Comparison of ENCODE assay signal across 13 mouse cellular contexts in genomic region chr15:89141443-89141842, GRCm38 (mm10). TPM values are rescaled to one million over a fixed set of nuclear protein-coding genes. Genes with fewer than 3 reads are reported as not detected.
DNase-seq lines count a peak whose midpoint lies in the region; ATAC-seq lines count a peak whose summit lies in the region.
"Had no signal": no experiment of that assay in that cellular context is flagged by ENCODE, and none has a peak within 500 bp of the region (broad histone marks: within the 10 kb centered on the region; RNA-seq: fewer than 3 reads in every experiment).

No protein-coding gene starts in this region.

- H3K9ac ChIP-seq in heart, embryonic 15.5 days, result no peak overlapping the region
- H3K9ac ChIP-seq in midbrain, embryonic 11.5 days (ENCODE audit: low read length), result no peak overlapping the region
- H3K9ac ChIP-seq in midbrain, embryonic 16.5 days (ENCODE audit: low read depth, low read length), result no peak overlapping the region
- no peak overlapping the region for H3K9ac ChIP-seq in forebrain, embryonic 14.5 days (ENCODE audit: low read length)
- H3K9ac ChIP-seq: liver, embryonic 12.5 days had no signal

- no peak for ATAC-seq in heart, embryonic 15.5 days (replicated peaks; ENCODE audit: insufficient number of reproducible peaks, insufficient read depth, low FRiP score, low read depth)
- peak; percentile 15; the same call in 1 of the 2 replicates for ATAC-seq in midbrain, embryonic 11.5 days (ENCODE audit: low FRiP score)
- no peak for ATAC-seq in midbrain, embryonic 16.5 days
- no peak for ATAC-seq in forebrain, embryonic 14.5 days
- ATAC-seq: activated CD4-positive, CD25-positive, alpha-beta regulatory T cell, adult 4 months; liver, embryonic 12.5 days had no signal

- no peak for DNase-seq in heart, adult 8-10 months (ENCODE audit: low spot score)
- peak; percentile 85 for DNase-seq in midbrain, embryonic 11.5 days (ENCODE audit: low spot score, missing footprints)
- no peak for DNase-seq in forebrain, embryonic 14.5 days (ENCODE audit: low spot score)
- DNase-seq in splenic B cell, adult 2 months (ENCODE audit: low read depth, low spot score), result peak; percentile 34
- DNase-seq in urinary bladder, postnatal 4 days (ENCODE audit: low spot score in 2 of 2), result no peak
- DNase-seq: kidney, postnatal 14 days had no signal

- no peak overlapping the region for H3K27ac ChIP-seq in heart, embryonic 15.5 days
- H3K27ac ChIP-seq in midbrain, embryonic 11.5 days (ENCODE audit: low read depth, low read length), result no peak overlapping the region
- H3K27ac ChIP-seq in midbrain, embryonic 16.5 days (ENCODE audit: low read length), result no peak overlapping the region
- H3K27ac ChIP-seq in forebrain, embryonic 14.5 days (ENCODE audit: low read depth, low read length), result no peak overlapping the region
- H3K27ac ChIP-seq: liver, embryonic 12.5 days; neural tube, embryonic 15.5 days had no signal

- peaks cover 39% of the 10 kb centered on the region for H3K4me1 ChIP-seq in heart, embryonic 15.5 days (replicated peaks)
- H3K4me1 ChIP-seq in midbrain, embryonic 11.5 days (ENCODE audit: control insufficient read depth, insufficient read depth, low read length), result peaks cover 21% of the 10 kb centered on the region
- H3K4me1 ChIP-seq in midbrain, embryonic 16.5 days (ENCODE audit: control insufficient read depth, insufficient read depth, low read length), result peaks cover 23% of the 10 kb centered on the region
- H3K4me1 ChIP-seq in forebrain, embryonic 14.5 days (ENCODE audit: control insufficient read depth, insufficient read depth, low read length), result peaks cover 11% of the 10 kb centered on the region

- 17% methylated on average over 5 of the region's 5 CpGs for WGBS in heart, embryonic 15.5 days
- 26% methylated on average over 5 of the region's 5 CpGs for WGBS in midbrain, embryonic 11.5 days
- WGBS in midbrain, embryonic 16.5 days, result 31% methylated on average over 5 of the region's 5 CpGs
- 23% methylated on average over 5 of the region's 5 CpGs for WGBS in forebrain, embryonic 14.5 days

- H3K9me3 ChIP-seq in heart, embryonic 15.5 days (replicated peaks), result no peaks in the 10 kb centered on the region
- no peaks in the 10 kb centered on the region for H3K9me3 ChIP-seq in midbrain, embryonic 11.5 days (ENCODE audit: control insufficient read depth, low read length)
- H3K9me3 ChIP-seq in midbrain, embryonic 16.5 days (replicated peaks; ENCODE audit: control insufficient read depth, low read length, poor library complexity, severe bottlenecking), result no peaks in the 10 kb centered on the region
- no peaks in the 10 kb centered on the region for H3K9me3 ChIP-seq in forebrain, embryonic 14.5 days (replicated peaks; ENCODE audit: control insufficient read depth, low read length)
- H3K9me3 ChIP-seq: liver, embryonic 12.5 days; neural tube, embryonic 15.5 days had no signal

- H3K4me2 ChIP-seq in heart, embryonic 15.5 days, result peak overlapping the region; percentile 98; the same call in 1 of the 2 replicates
- peak overlapping the region; percentile 95; the same call in 1 of the 2 replicates for H3K4me2 ChIP-seq in midbrain, embryonic 11.5 days
- H3K4me2 ChIP-seq in midbrain, embryonic 16.5 days (ENCODE audit: low read length), result no peak overlapping the region
- peak overlapping the region; percentile 96; the same call in 1 of the 2 replicates for H3K4me2 ChIP-seq in forebrain, embryonic 14.5 days (ENCODE audit: low read length)

- no peaks in the 10 kb centered on the region for H3K36me3 ChIP-seq in heart, embryonic 15.5 days
- peaks cover 10% of the 10 kb centered on the region for H3K36me3 ChIP-seq in midbrain, embryonic 11.5 days (ENCODE audit: control insufficient read depth, insufficient read depth, low read length)
- no peaks in the 10 kb centered on the region; the same call in 1 of the 2 replicates for H3K36me3 ChIP-seq in midbrain, embryonic 16.5 days (ENCODE audit: control insufficient read depth, insufficient read depth, low read length)
- H3K36me3 ChIP-seq in forebrain, embryonic 14.5 days (ENCODE audit: control insufficient read depth, insufficient read depth, low read length), result peaks cover 33% of the 10 kb centered on the region
- peaks cover 2% of the 10 kb centered on the region; the same call in 1 of the 2 replicates for H3K36me3 ChIP-seq in splenic B cell, adult 2 months (ENCODE audit: control insufficient read depth, insufficient read depth, low read length, poor library complexity, severe bottlenecking)
- H3K36me3 ChIP-seq: liver, embryonic 12.5 days; neural tube, embryonic 15.5 days had no signal

- H3K27me3 ChIP-seq in heart, embryonic 15.5 days, result peaks cover 69% of the 10 kb centered on the region
- peaks cover 4% of the 10 kb centered on the region; the same call in 1 of the 2 replicates for H3K27me3 ChIP-seq in midbrain, embryonic 11.5 days (ENCODE audit: control insufficient read depth, insufficient read depth, low read length)
- peaks cover 8% of the 10 kb centered on the region for H3K27me3 ChIP-seq in midbrain, embryonic 16.5 days (ENCODE audit: control insufficient read depth, insufficient read depth, low read depth, low read length)
- H3K27me3 ChIP-seq in forebrain, embryonic 14.5 days (replicated peaks; ENCODE audit: control insufficient read depth, insufficient read depth, low read length), result no peaks in the 10 kb centered on the region
- H3K27me3 ChIP-seq in splenic B cell, adult 2 months (ENCODE audit: control insufficient read depth, insufficient read depth, low read length, poor library complexity, severe bottlenecking), result 0 out of 2 replicates have a peak, but pooled peaks cover 2% of the 10 kb centered on the region

- H3K4me3 ChIP-seq in heart, embryonic 15.5 days, result no peak overlapping the region
- H3K4me3 ChIP-seq in midbrain, embryonic 11.5 days (ENCODE audit: low read depth, low read length), result no peak overlapping the region
- H3K4me3 ChIP-seq in midbrain, embryonic 16.5 days (ENCODE audit: low read depth, low read length), result no peak overlapping the region
- H3K4me3 ChIP-seq in forebrain, embryonic 14.5 days (ENCODE audit: low read depth, low read length), result no peak overlapping the region

RNA-seq across cellular contexts. Expression of gene Mapk12, which starts 0.9 kb away (rescaled TPM):
- polyA plus RNA-seq in heart, embryonic 15.5 days (2015; fragmentation: Nextera tagmentation; extraction: Ambion mirVana), result 16.0 and 19.1 TPM in 2 replicates
- total RNA-seq in heart, adult 8-10 months (2022), result 10 to 100 TPM; 21.1 to 31.4 (median 28.0) TPM
- 21.3 and 27.0 TPM in 2 replicates for polyA plus RNA-seq in midbrain, embryonic 11.5 days (2014; fragmentation: Nextera tagmentation; extraction: Ambion mirVana)
- polyA plus RNA-seq in midbrain, embryonic 16.5 days (2015; fragmentation: Nextera tagmentation; extraction: Ambion mirVana), result 3.0 and 4.4 TPM in 2 replicates
- polyA plus RNA-seq in forebrain, embryonic 14.5 days (2014; fragmentation: Nextera tagmentation; extraction: Ambion mirVana), result 4.8 and 5.1 TPM in 2 replicates
- total RNA-seq: common myeloid progenitor, adult 5-6 weeks; MEL had no signal

RNA-seq across cellular contexts. Expression of gene Mapk11, which starts 8.0 kb away (rescaled TPM):
- polyA plus RNA-seq in heart, embryonic 15.5 days (2015; fragmentation: Nextera tagmentation; extraction: Ambion mirVana), result 3.1 and 4.1 TPM in 2 replicates
- total RNA-seq in heart, adult 8-10 months (2022), result 1 to 10 TPM; 1.1 to 2.8 (median 2.7) TPM
- polyA plus RNA-seq in midbrain, embryonic 11.5 days (2014; fragmentation: Nextera tagmentation; extraction: Ambion mirVana), result 34.9 and 40.6 TPM in 2 replicates
- 29.0 and 32.6 TPM in 2 replicates for polyA plus RNA-seq in midbrain, embryonic 16.5 days (2015; fragmentation: Nextera tagmentation; extraction: Ambion mirVana)
- polyA plus RNA-seq in forebrain, embryonic 14.5 days (2014; fragmentation: Nextera tagmentation; extraction: Ambion mirVana), result 28.1 and 30.1 TPM in 2 replicates

RNA-seq across cellular contexts. Expression of gene Hdac10, which starts 12.9 kb away (rescaled TPM):
- polyA plus RNA-seq in heart, embryonic 15.5 days (2015; fragmentation: Nextera tagmentation; extraction: Ambion mirVana), result 14.8 and 18.2 TPM in 2 replicates
- total RNA-seq in heart, adult 8-10 months (2022), result 1 to 10 TPM; 5.8 to 9.5 (median 6.9) TPM
- 11.6 and 13.6 TPM in 2 replicates for polyA plus RNA-seq in midbrain, embryonic 11.5 days (2014; fragmentation: Nextera tagmentation; extraction: Ambion mirVana)
- 30.6 and 31.0 TPM in 2 replicates for polyA plus RNA-seq in midbrain, embryonic 16.5 days (2015; fragmentation: Nextera tagmentation; extraction: Ambion mirVana)
- 18.4 and 25.4 TPM in 2 replicates for polyA plus RNA-seq in forebrain, embryonic 14.5 days (2014; fragmentation: Nextera tagmentation; extraction: Ambion mirVana)

RNA-seq across cellular contexts. Expression of gene Tubgcp6, which starts 18.5 kb away (rescaled TPM):
- 7.9 and 10.6 TPM in 2 replicates for polyA plus RNA-seq in heart, embryonic 15.5 days (2015; fragmentation: Nextera tagmentation; extraction: Ambion mirVana)
- 10 to 100 TPM in 1 of 4 experiments, 1 to 10 TPM in 3; 8.2 to 11.6 (median 9.0) TPM for total RNA-seq in heart, adult 8-10 months (2022)
- polyA plus RNA-seq in midbrain, embryonic 11.5 days (2014; fragmentation: Nextera tagmentation; extraction: Ambion mirVana), result 14.9 and 16.8 TPM in 2 replicates
- polyA plus RNA-seq in midbrain, embryonic 16.5 days (2015; fragmentation: Nextera tagmentation; extraction: Ambion mirVana), result 18.5 and 19.1 TPM in 2 replicates
- 15.9 and 17.0 TPM in 2 replicates for polyA plus RNA-seq in forebrain, embryonic 14.5 days (2014; fragmentation: Nextera tagmentation; extraction: Ambion mirVana)

RNA-seq across cellular contexts. Expression of gene Plxnb2, which starts 39.1 kb away (rescaled TPM):
- polyA plus RNA-seq in heart, embryonic 15.5 days (2015; fragmentation: Nextera tagmentation; extraction: Ambion mirVana), result 76.5 and 109 TPM in 2 replicates
- 100 to 1,000 TPM in 2 of 4 experiments, 10 to 100 TPM in 2; 92.5 to 104 (median 99.6) TPM for total RNA-seq in heart, adult 8-10 months (2022)
- polyA plus RNA-seq in midbrain, embryonic 11.5 days (2014; fragmentation: Nextera tagmentation; extraction: Ambion mirVana), result 97.5 and 115 TPM in 2 replicates
- 90.1 and 92.1 TPM in 2 replicates for polyA plus RNA-seq in midbrain, embryonic 16.5 days (2015; fragmentation: Nextera tagmentation; extraction: Ambion mirVana)
- polyA plus RNA-seq in forebrain, embryonic 14.5 days (2014; fragmentation: Nextera tagmentation; extraction: Ambion mirVana), result 101 TPM in 2 replicates

Comparison
In these comparisons a context has a peak if more than half of its experiments do, and no peak if none do; other contexts are left out.
1. DNase-seq: peak in midbrain, embryonic 11.5 days (single experiment) and splenic B cell, adult 2 months (single experiment); none in heart, adult 8-10 months (single experiment), forebrain, embryonic 14.5 days (single experiment) and urinary bladder, postnatal 4 days (0 of 2).